Mouse (Mus musculus): ENCODE measurements at regions not wholly inside any gene's neighbourhood (a gene's known extent, or its start where the extent isn't known, plus 50 kb on each side); places are given as distances from the start of the nearest gene placed in this dataset.

DNA sequence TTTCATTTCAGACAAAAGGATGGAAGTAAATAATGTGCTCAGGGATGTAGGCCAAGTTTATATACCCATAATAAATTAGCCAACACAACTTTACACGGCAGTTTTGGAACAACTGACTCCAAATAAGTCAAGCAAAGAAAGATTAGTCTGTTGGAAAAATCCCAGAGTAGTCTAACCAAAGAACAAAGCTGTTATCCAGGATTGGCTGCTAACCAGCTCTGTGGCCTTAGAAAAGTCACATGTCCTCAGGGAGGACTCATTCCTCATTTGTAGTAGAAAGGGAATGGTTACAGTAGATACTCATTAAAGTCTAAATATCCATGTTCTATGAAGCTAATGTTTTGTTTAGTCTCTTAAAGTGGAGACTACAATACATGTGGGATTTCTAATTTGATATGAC is 130.6 kb upstream of the Mid1 start:
- Histone ChIP-seq H3K36me3 (ENCODE audit: control insufficient read depth, insufficient read depth, low read length) (no peaks in the 10 kb centered on the region), H3K27ac (ENCODE audit: insufficient read depth, low read depth, low read length) (no peak overlapping the region), H3K27me3 (ENCODE audit: control insufficient read depth, insufficient read depth, low read length) (no peaks in the 10 kb centered on the region), H3K4me3 (ENCODE audit: low read depth, low read length) (no peak overlapping the region), H3K4me1 (ENCODE audit: control insufficient read depth, insufficient read depth, insufficient read length, low read length) (no peaks in the 10 kb centered on the region)
- TF ChIP-seq POLR2A (IDR thresholded peaks at IDR 0.05; ENCODE audit: low read depth, low read length): no peak
- TF ChIP-seq CTCF (IDR thresholded peaks at IDR 0.05; ENCODE audit: extremely low read depth, insufficient read length, insufficient replicate concordance, low read depth, low read length): no peak
- WGBS: 37% methylated on average over 1 of the region's 1 CpGs

DNA sequence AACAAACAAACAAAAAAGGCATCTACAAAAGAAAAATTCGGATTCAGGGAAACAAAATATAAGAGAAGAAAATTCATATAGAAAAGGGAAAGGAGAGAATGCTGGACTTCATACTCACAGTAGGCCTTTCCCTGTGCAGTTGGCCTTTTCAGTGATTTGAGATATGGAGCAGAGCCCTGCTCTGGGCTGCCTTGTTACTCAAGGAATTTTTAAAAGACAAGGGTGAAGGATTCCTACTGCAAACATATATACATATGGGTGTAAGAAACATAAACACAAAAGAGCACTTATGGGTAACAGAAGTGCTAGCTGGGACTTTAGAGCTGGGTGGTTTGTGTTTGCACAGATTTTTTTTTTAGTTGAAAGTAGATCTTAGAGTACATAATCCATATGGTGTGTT is 132.1 kb upstream of the Mid1 start:
- Histone ChIP-seq H3K27ac (ENCODE audit: insufficient read depth, low read depth, low read length) (no peak overlapping the region), H3K4me1 (ENCODE audit: control insufficient read depth, insufficient read depth, insufficient read length, low read length) (no peaks in the 10 kb centered on the region), H3K4me3 (ENCODE audit: low read depth, low read length) (no peak overlapping the region), H3K36me3 (ENCODE audit: control insufficient read depth, insufficient read depth, low read length) (no peaks in the 10 kb centered on the region), H3K27me3 (ENCODE audit: control insufficient read depth, insufficient read depth, low read length) (no peaks in the 10 kb centered on the region)
- 67% methylated on average over 1 of the region's 1 CpGs for WGBS
- no peak for TF ChIP-seq POLR2A (IDR thresholded peaks at IDR 0.05; ENCODE audit: low read depth, low read length)
- no peak for TF ChIP-seq CTCF (IDR thresholded peaks at IDR 0.05; ENCODE audit: extremely low read depth, insufficient read length, insufficient replicate concordance, low read depth, low read length)

DNA sequence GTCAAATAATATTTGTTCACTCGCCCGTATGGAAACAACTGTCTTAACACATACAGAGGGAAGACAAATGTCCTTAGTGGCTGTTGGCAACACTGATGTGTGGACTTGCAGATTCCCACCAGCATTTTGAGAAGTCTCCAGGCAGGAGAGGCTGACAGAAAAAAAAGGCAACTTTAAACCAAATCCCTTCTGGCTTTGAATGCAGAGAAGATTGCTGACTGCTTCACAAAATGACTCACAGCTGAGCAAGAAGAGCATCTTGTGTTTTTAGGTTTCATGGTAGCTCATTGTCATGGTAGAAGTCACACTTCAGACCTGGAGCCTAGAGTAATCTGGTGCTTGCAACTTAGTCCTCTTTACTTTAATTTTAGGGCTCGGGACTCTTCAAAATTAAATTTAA is 141.0 kb upstream of the Mid1 start:
- TF ChIP-seq CTCF (IDR thresholded peaks at IDR 0.05; ENCODE audit: extremely low read depth, insufficient read length, insufficient replicate concordance, low read depth, low read length) (no peak), POLR2A (IDR thresholded peaks at IDR 0.05; ENCODE audit: low read depth, low read length) (no peak)
- H3K27me3 ChIP-seq (ENCODE audit: control insufficient read depth, insufficient read depth, low read length): no peaks in the 10 kb centered on the region
- 81% methylated on average over 3 of the region's 3 CpGs for WGBS
- no peaks in the 10 kb centered on the region for H3K4me1 ChIP-seq (ENCODE audit: control insufficient read depth, insufficient read depth, insufficient read length, low read length)
- H3K27ac ChIP-seq (ENCODE audit: insufficient read depth, low read depth, low read length): no peak overlapping the region
- no peaks in the 10 kb centered on the region for H3K36me3 ChIP-seq (ENCODE audit: control insufficient read depth, insufficient read depth, low read length)
- no peak overlapping the region for H3K4me3 ChIP-seq (ENCODE audit: low read depth, low read length)

DNA sequence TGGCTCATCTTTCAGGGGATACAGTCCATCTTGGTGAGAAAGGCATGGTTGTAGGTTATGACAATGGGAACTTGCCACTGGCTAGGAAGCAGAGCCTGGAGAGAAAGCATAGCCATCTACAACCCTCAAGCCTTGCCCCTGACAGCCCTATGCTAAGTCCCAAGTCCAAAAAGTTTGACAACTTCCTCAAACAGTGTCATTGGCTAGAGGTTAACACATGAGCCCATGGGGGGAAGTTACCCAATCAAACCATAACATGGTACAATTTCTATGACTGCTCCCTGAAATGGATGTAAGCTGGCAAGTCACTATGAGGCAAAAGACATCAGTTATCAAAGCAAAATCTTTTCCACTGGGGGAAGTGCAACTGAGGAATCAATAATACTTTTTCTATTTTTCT is 176.8 kb upstream of the Mid1 start:
- Histone ChIP-seq H3K36me3 (ENCODE audit: control insufficient read depth, insufficient read depth, low read length) (no peaks in the 10 kb centered on the region), H3K4me1 (ENCODE audit: control insufficient read depth, insufficient read depth, insufficient read length, low read length) (no peaks in the 10 kb centered on the region), H3K27ac (ENCODE audit: insufficient read depth, low read depth, low read length) (no peak overlapping the region), H3K4me3 (ENCODE audit: low read depth, low read length) (no peak overlapping the region), H3K27me3 (ENCODE audit: control insufficient read depth, insufficient read depth, low read length) (no peaks in the 10 kb centered on the region)
- TF ChIP-seq POLR2A (IDR thresholded peaks at IDR 0.05; ENCODE audit: low read depth, low read length) (no peak), CTCF (IDR thresholded peaks at IDR 0.05; ENCODE audit: extremely low read depth, insufficient read length, insufficient replicate concordance, low read depth, low read length) (no peak)

DNA sequence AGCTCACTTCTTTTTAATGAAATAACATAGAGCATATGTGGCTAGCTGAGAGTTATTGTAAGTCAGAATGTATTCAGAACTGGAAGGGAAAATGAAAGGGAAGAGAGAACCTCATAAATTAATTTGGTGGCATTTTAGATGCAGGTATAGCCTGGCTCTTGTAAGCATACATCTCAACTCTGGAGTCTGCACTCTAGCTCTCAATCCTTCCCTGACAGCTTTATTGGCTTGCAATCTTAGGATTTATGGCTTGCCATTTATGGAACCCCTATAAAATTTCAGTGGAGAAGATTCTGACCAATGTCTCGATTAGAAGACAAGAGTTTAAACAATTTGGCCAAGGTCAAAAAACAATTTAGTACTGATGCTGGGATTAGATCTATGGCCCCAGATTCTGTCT is 173.4 kb upstream of the Hccs start:
- H3K4me1 ChIP-seq (ENCODE audit: control insufficient read depth, insufficient read depth, insufficient read length, low read length): no peaks in the 10 kb centered on the region
- no peaks in the 10 kb centered on the region for H3K36me3 ChIP-seq (ENCODE audit: control insufficient read depth, insufficient read depth, low read length)
- 3% methylated on average over 1 of the region's 1 CpGs for WGBS
- no peaks in the 10 kb centered on the region for H3K27me3 ChIP-seq (ENCODE audit: control insufficient read depth, insufficient read depth, low read length)
- H3K27ac ChIP-seq (ENCODE audit: insufficient read depth, low read depth, low read length): no peak overlapping the region
- TF ChIP-seq POLR2A (IDR thresholded peaks at IDR 0.05; ENCODE audit: low read depth, low read length) (no peak), CTCF (IDR thresholded peaks at IDR 0.05; ENCODE audit: extremely low read depth, insufficient read length, insufficient replicate concordance, low read depth, low read length) (no peak)
- no peak overlapping the region for H3K4me3 ChIP-seq (ENCODE audit: low read depth, low read length)

- no peak overlapping the region for H3K27ac ChIP-seq (ENCODE audit: insufficient read depth, low read depth, low read length)
- H3K4me3 ChIP-seq (ENCODE audit: low read depth, low read length): no peak overlapping the region
- no peaks in the 10 kb centered on the region for H3K4me1 ChIP-seq (ENCODE audit: control insufficient read depth, insufficient read depth, insufficient read length, low read length)
- H3K27me3 ChIP-seq (ENCODE audit: control insufficient read depth, insufficient read depth, low read length): no peaks in the 10 kb centered on the region
- 50% methylated on average over 2 of the region's 2 CpGs for WGBS
- TF ChIP-seq CTCF (IDR thresholded peaks at IDR 0.05; ENCODE audit: extremely low read depth, insufficient read length, insufficient replicate concordance, low read depth, low read length): no peak
- H3K36me3 ChIP-seq (ENCODE audit: control insufficient read depth, insufficient read depth, low read length): no peaks in the 10 kb centered on the region
Measured at GRCm38 (mm10) chrX:169473518-169473917, 153.3 kb upstream of the Hccs start.

GRCm38 (mm10) chrX:169470715-169471114 is 150.5 kb upstream of the Hccs start:
- H3K27ac ChIP-seq (ENCODE audit: insufficient read depth, low read depth, low read length): no peak overlapping the region
- H3K4me3 ChIP-seq (ENCODE audit: low read depth, low read length): no peak overlapping the region
- WGBS: 57% methylated on average over 2 of the region's 2 CpGs
- TF ChIP-seq POLR2A (IDR thresholded peaks at IDR 0.05; ENCODE audit: low read depth, low read length) (no peak), CTCF (IDR thresholded peaks at IDR 0.05; ENCODE audit: extremely low read depth, insufficient read length, insufficient replicate concordance, low read depth, low read length) (no peak)
- H3K27me3 ChIP-seq (ENCODE audit: control insufficient read depth, insufficient read depth, low read length): no peaks in the 10 kb centered on the region
- H3K4me1 ChIP-seq (ENCODE audit: control insufficient read depth, insufficient read depth, insufficient read length, low read length): no peaks in the 10 kb centered on the region
- no peaks in the 10 kb centered on the region for H3K36me3 ChIP-seq (ENCODE audit: control insufficient read depth, insufficient read depth, low read length)

GRCm38 (mm10) chrX:169450159-169450558 is 130.0 kb upstream of the Hccs start:
- Histone ChIP-seq H3K27me3 (ENCODE audit: control insufficient read depth, insufficient read depth, low read length) (no peaks in the 10 kb centered on the region), H3K36me3 (ENCODE audit: control insufficient read depth, insufficient read depth, low read length) (no peaks in the 10 kb centered on the region), H3K4me3 (ENCODE audit: low read depth, low read length) (no peak overlapping the region), H3K27ac (ENCODE audit: insufficient read depth, low read depth, low read length) (no peak overlapping the region), H3K4me1 (ENCODE audit: control insufficient read depth, insufficient read depth, insufficient read length, low read length) (no peaks in the 10 kb centered on the region)
- TF ChIP-seq CTCF (IDR thresholded peaks at IDR 0.05; ENCODE audit: extremely low read depth, insufficient read length, insufficient replicate concordance, low read depth, low read length) (no peak), POLR2A (IDR thresholded peaks at IDR 0.05; ENCODE audit: low read depth, low read length) (no peak)
- WGBS: 75% methylated on average over 3 of the region's 3 CpGs
